Mouse (Mus musculus) testis, adult 2 months (tissue): ENCODE results near the gene Tex52.

Experiments
- CTCF ChIP-seq: fragments of 200-500 bp; IDR thresholded peaks from 2 replicates; pipeline ENCODE4 v1.5.1; 2012; ENCODE audit warnings: low read depth, mild to moderate bottlenecking, inconsistent platforms, low read length, moderate library complexity; ENCODE audit not compliant: control insufficient read depth, insufficient read depth, insufficient replicate concordance
- POLR2A ChIP-seq: fragments of 200-500 bp; IDR thresholded peaks from 2 replicates; pipeline ENCODE4 v1.6.1; 2012; ENCODE audit warnings: low read depth, mild to moderate bottlenecking, inconsistent platforms, low read length, moderate library complexity; ENCODE audit not compliant: control insufficient read depth

- TF ChIP-seq POLR2A = no peak
- no peak for TF ChIP-seq CTCF
Observed at GRCm38 (mm10) chr6:128338876-128339275, 36.4 kb upstream of the Tex52 start.
